Mouse (Mus musculus): ENCODE data around the gene Arpc1b.

Arpc1b gene

GRCm38 (mm10) chr5:145165184-145165583, 51.2 kb downstream of the Arpc1b start:
- no peak for DNase-seq (ENCODE audit: low read depth)

GRCm38 (mm10) chr5:145166536-145167305, 52.7 kb downstream of the Arpc1b start, which contains the start of the genes Ptcd1 and Cpsf4:
Gene Ptcd1, minus strand, starts transcription at chr5:145167108.
Gene Cpsf4, plus strand, starts transcription at chr5:145167213.
- DNase-seq (ENCODE audit: low read depth) = peak; percentile 98

GRCm38 (mm10) chr5:145167306-145167661, 53.3 kb downstream of the Arpc1b start:
- no peak for DNase-seq (ENCODE audit: low read depth)

- no peak for DNase-seq (ENCODE audit: low read depth)
These were observed 64.5 kb downstream of the Arpc1b start for GRCm38 (mm10) chr5:145178461-145178980.
